Mouse (Mus musculus): ENCODE measurements around the gene S100a10. TPM values are rescaled to one million over a fixed set of nuclear protein-coding genes. Genes with fewer than 3 reads are reported as not detected.

S100a10 gene
- polyA plus RNA-seq, 1 experiment from 2014 or later: 196 TPM

- no peak for DNase-seq
- TF ChIP-seq CTCF (IDR thresholded peaks at IDR 0.05; ENCODE audit: low read depth): no peak
- no peaks in the 10 kb centered on the region for H3K4me1 ChIP-seq (ENCODE audit: insufficient read depth)
- WGBS: 77% methylated on average over 7 of the region's 7 CpGs
- H3K4me2 ChIP-seq: no peak overlapping the region
- H3K9ac ChIP-seq: no peak overlapping the region
- H3K36me3 ChIP-seq (ENCODE audit: insufficient read depth): no peaks in the 10 kb centered on the region
- no peaks in the 10 kb centered on the region for H3K27me3 ChIP-seq (ENCODE audit: insufficient read depth, low read length)
- H3K9me3 ChIP-seq (ENCODE audit: low read depth, low read length): no peaks in the 10 kb centered on the region
- H3K4me3 ChIP-seq (ENCODE audit: low read depth, low read length): no peak overlapping the region
- no peak overlapping the region for H3K27ac ChIP-seq (ENCODE audit: low read depth)
- no peak for ATAC-seq (ENCODE audit: insufficient read depth)
These were observed 42.3 kb upstream of the S100a10 start for GRCm38 (mm10) chr3:93512386-93513101.

GRCm38 (mm10) chr3:93514628-93515027 lies 40.3 kb upstream of the S100a10 start:
- no peaks in the 10 kb centered on the region for H3K36me3 ChIP-seq (ENCODE audit: insufficient read depth)
- H3K9ac ChIP-seq: no peak overlapping the region
- no peak overlapping the region for H3K4me3 ChIP-seq (ENCODE audit: low read depth, low read length)
- H3K4me1 ChIP-seq (ENCODE audit: insufficient read depth): no peaks in the 10 kb centered on the region
- 83% methylated on average over 3 of the region's 3 CpGs for WGBS
- no peak overlapping the region for H3K4me2 ChIP-seq
- TF ChIP-seq CTCF (IDR thresholded peaks at IDR 0.05; ENCODE audit: low read depth): no peak
- no peaks in the 10 kb centered on the region for H3K27me3 ChIP-seq (ENCODE audit: insufficient read depth, low read length)
- no peaks in the 10 kb centered on the region for H3K9me3 ChIP-seq (ENCODE audit: low read depth, low read length)
- ATAC-seq (ENCODE audit: insufficient read depth) (no peak), DNase-seq (no peak)
- H3K27ac ChIP-seq (ENCODE audit: low read depth): no peak overlapping the region

- H3K9me3 ChIP-seq (ENCODE audit: low read depth, low read length): no peaks in the 10 kb centered on the region
- no peak for TF ChIP-seq CTCF (IDR thresholded peaks at IDR 0.05; ENCODE audit: low read depth)
- ATAC-seq (ENCODE audit: insufficient read depth) (no peak), DNase-seq (no peak)
- 0 out of 2 replicates have a peak, but pooled peaks cover 4% of the 10 kb centered on the region for H3K4me1 ChIP-seq (ENCODE audit: insufficient read depth)
- H3K27ac ChIP-seq (ENCODE audit: low read depth): no peak overlapping the region
- 65% methylated on average over 2 of the region's 2 CpGs for WGBS
- H3K4me2 ChIP-seq: no peak overlapping the region
- no peaks in the 10 kb centered on the region for H3K27me3 ChIP-seq (ENCODE audit: insufficient read depth, low read length)
- H3K9ac ChIP-seq: no peak overlapping the region
- no peak overlapping the region for H3K4me3 ChIP-seq (ENCODE audit: low read depth, low read length)
- H3K36me3 ChIP-seq (ENCODE audit: insufficient read depth): no peaks in the 10 kb centered on the region
These were observed 37.5 kb upstream of the S100a10 start for GRCm38 (mm10) chr3:93517343-93517742.

- ATAC-seq (ENCODE audit: insufficient read depth) (peak; percentile 21; the same call in 1 of the 2 replicates), DNase-seq (no peak)
- Histone ChIP-seq H3K27me3 (ENCODE audit: insufficient read depth, low read length) (no peaks in the 10 kb centered on the region), H3K36me3 (ENCODE audit: insufficient read depth) (no peaks in the 10 kb centered on the region), H3K27ac (ENCODE audit: low read depth) (peak overlapping the region; percentile 95; the same call in 1 of the 2 replicates), H3K4me2 (peak overlapping the region; percentile 64), H3K9ac (peak overlapping the region; percentile 72), H3K4me3 (ENCODE audit: low read depth, low read length) (peak overlapping the region; percentile 61), H3K9me3 (ENCODE audit: low read depth, low read length) (no peaks in the 10 kb centered on the region), H3K4me1 (ENCODE audit: insufficient read depth) (0 out of 2 replicates have a peak, but pooled peaks cover 4% of the 10 kb centered on the region)
- 43% methylated on average over 5 of the region's 5 CpGs for WGBS
- TF ChIP-seq CTCF (IDR thresholded peaks at IDR 0.05; ENCODE audit: low read depth): no peak
These were observed 35.0 kb upstream of the S100a10 start for GRCm38 (mm10) chr3:93519856-93520329.

GRCm38 (mm10) chr3:93520330-93521193 lies 34.3 kb upstream of the S100a10 start, which contains the start of gene S100a11:
Gene S100a11, plus strand, starts transcription at chr3:93520488.
- peak; percentile 81 for DNase-seq

GRCm38 (mm10) chr3:93521462-93522057 lies 33.3 kb upstream of the S100a10 start:
- no peak overlapping the region for H3K27ac ChIP-seq (ENCODE audit: low read depth)
- H3K4me2 ChIP-seq: peak overlapping the region; percentile 64
- WGBS: 82% methylated on average over 8 of the region's 8 CpGs
- DNase-seq (no peak), ATAC-seq (ENCODE audit: insufficient read depth) (no peak)
- peak overlapping the region; percentile 61 for H3K4me3 ChIP-seq (ENCODE audit: low read depth, low read length)
- no peak for TF ChIP-seq CTCF (IDR thresholded peaks at IDR 0.05; ENCODE audit: low read depth)
- no peaks in the 10 kb centered on the region for H3K27me3 ChIP-seq (ENCODE audit: insufficient read depth, low read length)
- H3K36me3 ChIP-seq (ENCODE audit: insufficient read depth): peaks cover 9% of the 10 kb centered on the region; the same call in 1 of the 2 replicates
- 0 out of 2 replicates have a peak, but pooled peaks cover 4% of the 10 kb centered on the region for H3K4me1 ChIP-seq (ENCODE audit: insufficient read depth)
- peak overlapping the region; percentile 72; the same call in 1 of the 2 replicates for H3K9ac ChIP-seq
- no peaks in the 10 kb centered on the region for H3K9me3 ChIP-seq (ENCODE audit: low read depth, low read length)

More at GRCm38 (mm10) chr3:93520330-93521193, 34.3 kb upstream of the S100a10 start, which contains the start of gene S100a11:
- WGBS: under 1% methylated on average over 38 of the region's 38 CpGs
- peak within 1 kb of the TSS; percentile 72 for H3K9ac ChIP-seq
- no peaks in the 10 kb centered on the region for H3K9me3 ChIP-seq (ENCODE audit: low read depth, low read length)
- peak within 1 kb of the TSS; percentile 61 for H3K4me3 ChIP-seq (ENCODE audit: low read depth, low read length)
- H3K4me2 ChIP-seq: peak within 1 kb of the TSS; percentile 64
- 0 out of 2 replicates have a peak, but pooled peaks cover 4% of the 10 kb centered on the region for H3K4me1 ChIP-seq (ENCODE audit: insufficient read depth)
- peak; percentile 98 for ATAC-seq (ENCODE audit: insufficient read depth)
- H3K36me3 ChIP-seq (ENCODE audit: insufficient read depth): no peaks in the 10 kb centered on the region; the same call in 1 of the 2 replicates
- peak within 1 kb of the TSS; percentile 95 for H3K27ac ChIP-seq (ENCODE audit: low read depth)
- peak; percentile 28; the same call in 1 of the 2 replicates for TF ChIP-seq CTCF (IDR thresholded peaks at IDR 0.05; ENCODE audit: low read depth)
- no peaks in the 10 kb centered on the region for H3K27me3 ChIP-seq (ENCODE audit: insufficient read depth, low read length)
